Mouse (Mus musculus) testis, adult 2 months (tissue): ENCODE data around the gene Cyp21a1.
"Not testable (repeated sequence)": the region's sequence is repeated elsewhere in the genome, so short reads cannot be mapped to it uniquely, and the experiment has no call there.

ENCODE experiments used
- CTCF ChIP-seq: fragments of 200-500 bp; IDR thresholded peaks from 2 replicates; pipeline ENCODE4 v1.5.1; 2012; ENCODE audit warnings: low read depth, mild to moderate bottlenecking, inconsistent platforms, low read length, moderate library complexity; ENCODE audit not compliant: control insufficient read depth, insufficient read depth, insufficient replicate concordance
- POLR2A ChIP-seq: fragments of 200-500 bp; IDR thresholded peaks from 2 replicates; pipeline ENCODE4 v1.6.1; 2012; ENCODE audit warnings: low read depth, mild to moderate bottlenecking, inconsistent platforms, low read length, moderate library complexity; ENCODE audit not compliant: control insufficient read depth

DNA sequence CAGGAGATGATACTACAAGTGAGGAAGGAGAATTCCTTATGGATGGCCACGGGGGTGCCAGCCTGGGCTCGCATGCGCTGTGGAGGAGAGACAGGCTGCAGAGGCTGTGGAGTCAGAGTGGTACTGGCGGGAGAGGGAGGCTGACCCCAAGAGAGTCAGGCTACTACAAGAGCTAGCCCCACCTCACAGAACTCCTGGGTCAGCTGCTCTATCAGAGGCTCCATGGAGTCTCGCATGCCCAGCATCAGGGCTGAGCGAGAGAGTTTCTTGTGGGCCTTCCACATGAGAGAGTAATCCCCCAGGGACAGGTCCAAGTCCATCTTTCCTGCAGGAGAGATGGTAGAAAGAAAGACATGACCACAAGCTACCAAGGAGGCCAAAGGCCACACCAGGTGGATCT, 994 bp downstream of the Cyp21a1 start:
- not testable (repeated sequence) for TF ChIP-seq POLR2A, CTCF
